Mouse (Mus musculus): ENCODE results near the gene 1500009C09Rik. TPM values are rescaled to one million over a fixed set of nuclear protein-coding genes. Genes with fewer than 3 reads are reported as not detected.

1500009C09Rik gene
- polyA plus RNA-seq, 1 experiment from 2014 or later = not detected

Other genes with a start within 250 kb of the 1500009C09Rik start
- gene Desi1, start 218.5 kb upstream of the 1500009C09Rik start, polyA plus RNA-seq (2016; fragmentation: Nextera tagmentation; extraction: Ambion mirVana) = 33.7 and 40.3 TPM in 2 replicates
- 379 and 421 TPM in 2 replicates for gene Snu13, start 204.8 kb upstream of the 1500009C09Rik start, polyA plus RNA-seq (2016; fragmentation: Nextera tagmentation; extraction: Ambion mirVana)
- gene 4930407I10Rik, start 193.2 kb upstream of the 1500009C09Rik start, polyA plus RNA-seq (2016; fragmentation: Nextera tagmentation; extraction: Ambion mirVana) = not detected in 2 replicates
- not detected in 2 replicates for gene Mei1, start 182.4 kb upstream of the 1500009C09Rik start, polyA plus RNA-seq (2016; fragmentation: Nextera tagmentation; extraction: Ambion mirVana)
- gene Ccdc134, start 124.5 kb upstream of the 1500009C09Rik start, polyA plus RNA-seq (2016; fragmentation: Nextera tagmentation; extraction: Ambion mirVana) = 22.8 and 23.6 TPM in 2 replicates
- gene Srebf2, start 105.2 kb upstream of the 1500009C09Rik start, polyA plus RNA-seq (2016; fragmentation: Nextera tagmentation; extraction: Ambion mirVana) = 182 and 190 TPM in 2 replicates
- 0.15 TPM in 1 of 2 replicates, not detected in the other for gene Shisa8, start 39.6 kb upstream of the 1500009C09Rik start, polyA plus RNA-seq (2016; fragmentation: Nextera tagmentation; extraction: Ambion mirVana)
- 0.15 and 0.33 TPM in 2 replicates for gene Tnfrsf13c, start 28.0 kb upstream of the 1500009C09Rik start, polyA plus RNA-seq (2016; fragmentation: Nextera tagmentation; extraction: Ambion mirVana)
- gene Cenpm, start 7.6 kb upstream of the 1500009C09Rik start, polyA plus RNA-seq (2016; fragmentation: Nextera tagmentation; extraction: Ambion mirVana) = 83.9 and 86.0 TPM in 2 replicates
- 32.9 and 41.5 TPM in 2 replicates for gene Sept3, start 22.5 kb downstream of the 1500009C09Rik start, polyA plus RNA-seq (2016; fragmentation: Nextera tagmentation; extraction: Ambion mirVana)
- gene Wbp2nl, start 46.6 kb downstream of the 1500009C09Rik start, polyA plus RNA-seq (2016; fragmentation: Nextera tagmentation; extraction: Ambion mirVana) = 0.16 and 0.38 TPM in 2 replicates
- gene Naga, start 86.5 kb downstream of the 1500009C09Rik start, polyA plus RNA-seq (2016; fragmentation: Nextera tagmentation; extraction: Ambion mirVana) = 19.0 and 29.2 TPM in 2 replicates
- 5.4 and 7.4 TPM in 2 replicates for gene Pheta2, start 86.5 kb downstream of the 1500009C09Rik start, polyA plus RNA-seq (2016; fragmentation: Nextera tagmentation; extraction: Ambion mirVana)
- 211 and 212 TPM in 2 replicates for gene Smdt1, start 86.6 kb downstream of the 1500009C09Rik start, polyA plus RNA-seq (2016; fragmentation: Nextera tagmentation; extraction: Ambion mirVana)
- 243 and 262 TPM in 2 replicates for gene Ndufa6, start 101.9 kb downstream of the 1500009C09Rik start, polyA plus RNA-seq (2016; fragmentation: Nextera tagmentation; extraction: Ambion mirVana)
- 0.80 and 2.9 TPM in 2 replicates for gene Cyp2d22, start 127.9 kb downstream of the 1500009C09Rik start, polyA plus RNA-seq (2016; fragmentation: Nextera tagmentation; extraction: Ambion mirVana)
- not detected in 2 replicates for gene Cyp2d11, start 141.6 kb downstream of the 1500009C09Rik start, polyA plus RNA-seq (2016; fragmentation: Nextera tagmentation; extraction: Ambion mirVana)
- gene Cyp2d10, start 154.8 kb downstream of the 1500009C09Rik start, polyA plus RNA-seq (2016; fragmentation: Nextera tagmentation; extraction: Ambion mirVana) = not detected in 2 replicates
- not detected in 2 replicates for gene Cyp2d9, start 181.0 kb downstream of the 1500009C09Rik start, polyA plus RNA-seq (2016; fragmentation: Nextera tagmentation; extraction: Ambion mirVana)

All from limb, embryonic 10.5 days (tissue).